Mouse (Mus musculus) spleen, adult 2 months (tissue): ENCODE measurements around the gene Ms4a4c.
"Not testable (repeated sequence)": the region's sequence is repeated elsewhere in the genome, so short reads cannot be mapped to it uniquely, and the experiment has no call there.

ENCODE experiments used
- CTCF ChIP-seq: fragments of 200-500 bp; IDR thresholded peaks from 2 replicates; pipeline ENCODE4 v1.5.1; 2011; ENCODE audit warnings: mild to moderate bottlenecking, inconsistent platforms; ENCODE audit not compliant: insufficient read depth, insufficient read length, insufficient replicate concordance; ENCODE audit errors: extremely low read depth
- POLR2A ChIP-seq: fragments of 200-500 bp; IDR thresholded peaks from 2 replicates; pipeline ENCODE4 v1.6.1; 2011; ENCODE audit warnings: low read depth, low read length, inconsistent platforms

GRCm38 (mm10) chr19:11464795-11465194, 60.2 kb downstream of the Ms4a4c start:
- not testable (repeated sequence) for TF ChIP-seq POLR2A, CTCF
